Mouse (Mus musculus): ENCODE measurements around the gene Clic1. TPM values are rescaled to one million over a fixed set of nuclear protein-coding genes. Genes with fewer than 3 reads are reported as not detected.

Clic1 gene
- total and polyA plus RNA-seq, 3 experiments, result 114 to 198 (median 160) TPM

GRCm38 (mm10) chr17:35015296-35015695 lies 34.5 kb upstream of the Clic1 start:
- DNase-seq (ENCODE audit: extremely low read depth), result no peak
- Histone ChIP-seq H3K4me3 (replicated peaks in 1 of 3; ENCODE audit: low read depth in 2 of 3, low read length in 2 of 3, poor library complexity in 1 of 3) (no peak overlapping the region), H3K4me2 (ENCODE audit: insufficient read depth, low read depth, poor library complexity, severe bottlenecking) (no peak overlapping the region), H3K79me2 (replicated peaks; ENCODE audit: control insufficient read depth, extremely low read depth, insufficient read depth, poor library complexity, severe bottlenecking) (no peaks in the 10 kb centered on the region), H3K4me1 (ENCODE audit: control insufficient read depth in 1 of 2, insufficient read depth in 2 of 2) (0 out of 4 replicates have a peak, but pooled peaks cover 0 to 2% of the 10 kb centered on the region in 2 experiments), H3K36me3 (replicated peaks in 1 of 2; ENCODE audit: control insufficient read depth in 1 of 2, insufficient read depth in 1 of 2, low read length in 1 of 2) (peaks cover 63 to 94% of the 10 kb centered on the region in 2 experiments), H3K9me3 (replicated peaks; ENCODE audit: low read length) (no peaks in the 10 kb centered on the region), H3K27me3 (replicated peaks) (no peaks in the 10 kb centered on the region), H3K27ac (ENCODE audit: insufficient read depth, low read depth) (no peak overlapping the region), H3K9ac (ENCODE audit: insufficient read depth, low read depth) (no peak overlapping the region)
- in situ Hi-C loops (cut with MboI; ENCODE audit: low pct_ligation_motif_present, low pct_unique_long_range_greater_than_20kb, low sequenced_read_pairs), result loop anchor here (10.0 kb wide), 1 partner anchor 220 kb away; the partner anchor contains the start of genes Atp6v1g2 and Nfkbil1
- TF ChIP-seq ELF1 (IDR thresholded peaks at IDR 0.05; ENCODE audit: low read depth, low read length) (no peak), RAD21 (IDR thresholded peaks at IDR 0.05; ENCODE audit: low read depth, low read length) (no peak), JUND (conservative IDR thresholded peaks at IDR 0.05; ENCODE audit: low read depth, low read length) (no peak), MAZ (IDR thresholded peaks at IDR 0.05; ENCODE audit: low read depth, low read length) (no peak)
- dilution Hi-C loops (cut with MboI; ENCODE audit: extremely low pct_ligation_motif_present, extremely low pct_unique_long_range_greater_than_20kb, low sequenced_read_pairs), result no loop called here

DNA sequence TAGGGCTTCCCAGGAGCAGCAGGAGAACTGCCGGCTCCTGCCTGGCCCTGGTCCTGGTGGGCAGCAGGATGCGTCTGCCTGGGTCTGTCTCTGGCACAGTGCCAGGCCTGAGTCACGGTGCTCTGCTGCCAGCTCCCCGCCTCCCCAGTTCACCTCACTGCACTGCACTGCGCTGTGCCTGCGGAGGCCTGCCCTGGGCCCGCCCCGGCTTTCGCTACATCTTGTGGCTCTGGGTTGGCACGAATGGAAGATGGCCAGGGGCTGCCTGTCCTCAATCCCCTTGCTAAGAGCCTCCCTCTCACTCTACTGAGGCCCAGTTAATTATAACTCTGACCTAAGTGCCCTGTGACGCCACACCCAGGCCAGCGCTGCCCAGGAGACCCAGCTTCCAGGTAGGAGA lies 33.4 kb upstream of the Clic1 start, which contains the start of gene Vwa7:
Vwa7 (plus strand) TSS at position 204 of the 400 bp plus-strand sequence.
- TF ChIP-seq JUN (IDR thresholded peaks at IDR 0.05; ENCODE audit: insufficient read depth, low read depth, low read length), result no peak
- H3K9ac ChIP-seq (ENCODE audit: insufficient read depth, low read depth), result no peak within 1 kb of the TSS
- no peak within 1 kb of the TSS for H3K4me2 ChIP-seq (ENCODE audit: insufficient read depth, low read depth, poor library complexity, severe bottlenecking)
- in situ Hi-C loops (cut with MboI; ENCODE audit: low pct_ligation_motif_present, low pct_unique_long_range_greater_than_20kb, low sequenced_read_pairs) (loop anchor here (10.0 kb wide), 1 partner anchor 218 kb away; the partner anchor contains the start of genes Atp6v1g2 and Nfkbil1), dilution Hi-C loops (cut with MboI; ENCODE audit: extremely low pct_ligation_motif_present, extremely low pct_unique_long_range_greater_than_20kb, low sequenced_read_pairs) (no loop called here)
- no peaks in the 10 kb centered on the region for H3K9me3 ChIP-seq (replicated peaks; ENCODE audit: low read length)
- no peaks in the 10 kb centered on the region for H3K27me3 ChIP-seq (replicated peaks)
- H3K4me3 ChIP-seq (replicated peaks in 1 of 3; ENCODE audit: low read depth in 2 of 3, low read length in 2 of 3, poor library complexity in 1 of 3), result no peak within 1 kb of the TSS
- DNase-seq (ENCODE audit: extremely low read depth), result no peak
- H3K4me1 ChIP-seq (ENCODE audit: control insufficient read depth in 1 of 2, insufficient read depth in 2 of 2), result peaks cover 0 to 7% of the 10 kb centered on the region in 2 experiments; a peak in 2 of 4 replicates
- H3K79me2 ChIP-seq (replicated peaks; ENCODE audit: control insufficient read depth, extremely low read depth, insufficient read depth, poor library complexity, severe bottlenecking), result no peaks in the 10 kb centered on the region
- H3K36me3 ChIP-seq (replicated peaks in 1 of 2; ENCODE audit: control insufficient read depth in 1 of 2, insufficient read depth in 1 of 2, low read length in 1 of 2), result peaks cover 52 to 84% of the 10 kb centered on the region in 2 experiments
- H3K27ac ChIP-seq (ENCODE audit: insufficient read depth, low read depth), result no peak within 1 kb of the TSS

DNA sequence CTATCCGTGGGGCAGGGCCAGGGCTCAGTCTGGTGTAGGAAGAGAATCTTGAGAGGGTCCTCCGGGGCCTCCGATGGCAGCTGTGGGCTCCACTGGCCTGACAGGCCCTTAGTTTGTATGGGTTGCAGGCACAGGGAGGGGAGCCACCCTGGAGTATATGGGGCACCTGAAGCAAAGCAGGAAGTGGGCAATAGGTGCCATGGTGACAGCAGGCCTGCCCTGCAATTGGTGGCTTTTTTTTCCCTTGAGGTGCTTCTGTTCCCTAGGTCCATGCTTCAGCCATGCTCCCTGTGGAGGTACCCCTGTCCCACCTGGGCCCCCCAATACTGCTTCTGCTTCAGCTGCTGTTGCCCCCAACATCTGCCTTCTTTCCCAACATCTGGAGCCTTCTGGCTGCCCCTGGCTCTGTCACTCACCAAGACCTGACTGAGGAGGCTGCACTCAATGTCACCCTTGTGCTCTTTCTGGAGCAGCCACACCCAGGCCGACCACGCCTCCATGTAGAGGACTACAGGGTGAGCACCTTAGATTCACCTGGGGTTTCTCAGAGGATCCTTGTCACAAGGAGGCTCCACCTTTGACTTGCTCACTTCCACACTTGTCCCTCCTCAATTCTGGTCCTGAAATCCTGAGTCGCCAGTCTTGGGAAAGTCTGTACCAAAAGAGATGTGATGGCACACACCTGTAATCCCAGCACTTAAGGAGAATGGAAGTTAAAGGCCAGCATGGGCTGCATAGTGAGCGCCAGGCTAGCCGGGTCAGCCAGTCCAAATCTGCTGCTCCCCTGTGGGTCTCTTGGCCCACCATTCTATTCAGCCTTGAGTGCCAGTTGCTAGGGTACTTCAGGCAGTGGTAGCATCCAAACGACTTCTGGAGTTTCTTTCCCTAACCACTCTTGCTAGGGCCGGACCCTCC lies 32.7 kb upstream of the Clic1 start:
- H3K4me1 ChIP-seq (ENCODE audit: control insufficient read depth in 1 of 2, insufficient read depth in 2 of 2), result peaks cover 0 to 11% of the 10 kb centered on the region in 2 experiments; a peak in 2 of 4 replicates
- no peaks in the 10 kb centered on the region for H3K9me3 ChIP-seq (replicated peaks; ENCODE audit: low read length)
- no peak for DNase-seq (ENCODE audit: extremely low read depth)
- H3K4me3 ChIP-seq (replicated peaks in 1 of 3; ENCODE audit: low read depth in 2 of 3, low read length in 2 of 3, poor library complexity in 1 of 3), result no peak overlapping the region
- H3K36me3 ChIP-seq (replicated peaks in 1 of 2; ENCODE audit: control insufficient read depth in 1 of 2, insufficient read depth in 1 of 2, low read length in 1 of 2), result peaks cover 45 to 79% of the 10 kb centered on the region in 2 experiments
- H3K27ac ChIP-seq (ENCODE audit: insufficient read depth, low read depth), result no peak overlapping the region
- TF ChIP-seq MAZ (IDR thresholded peaks at IDR 0.05; ENCODE audit: low read depth, low read length) (no peak), TBP (conservative IDR thresholded peaks at IDR 0.05; ENCODE audit: low read depth, low read length) (no peak), RAD21 (IDR thresholded peaks at IDR 0.05; ENCODE audit: low read depth, low read length) (no peak), HCFC1 (IDR thresholded peaks at IDR 0.05; ENCODE audit: low read depth, low read length) (no peak), MAX (IDR thresholded peaks at IDR 0.05; ENCODE audit: low read length) (no peak), ZNF384 (IDR thresholded peaks at IDR 0.05; ENCODE audit: low read depth, low read length) (no peak), ZC3H11A (IDR thresholded peaks at IDR 0.05; ENCODE audit: low read depth, low read length) (no peak), CHD2 (IDR thresholded peaks at IDR 0.05; ENCODE audit: low read length) (peak; percentile 25; the same call in 1 of the 2 replicates)
- no peak overlapping the region for H3K9ac ChIP-seq (ENCODE audit: insufficient read depth, low read depth)
- no peaks in the 10 kb centered on the region for H3K79me2 ChIP-seq (replicated peaks; ENCODE audit: control insufficient read depth, extremely low read depth, insufficient read depth, poor library complexity, severe bottlenecking)
- no peaks in the 10 kb centered on the region for H3K27me3 ChIP-seq (replicated peaks)
- H3K4me2 ChIP-seq (ENCODE audit: insufficient read depth, low read depth, poor library complexity, severe bottlenecking), result no peak overlapping the region
- dilution Hi-C loops (cut with MboI; ENCODE audit: extremely low pct_ligation_motif_present, extremely low pct_unique_long_range_greater_than_20kb, low sequenced_read_pairs) (no loop called here), in situ Hi-C loops (cut with MboI; ENCODE audit: low pct_ligation_motif_present, low pct_unique_long_range_greater_than_20kb, low sequenced_read_pairs) (loop anchor here (10.0 kb wide), 1 partner anchor 218 kb away; the partner anchor contains the start of genes Atp6v1g2 and Nfkbil1)
